Mouse (Mus musculus) heart, embryonic 14.5 days (tissue): ENCODE results near the gene Orc1. TPM values are rescaled to one million over a fixed set of nuclear protein-coding genes. Genes with fewer than 3 reads are reported as not detected.

Source experiments
- ATAC-seq: fragments of 200-750 bp; cut with Nextera tagmentation; 2 replicates; pipeline ENCODE4 v1.8.0; 2017; ENCODE audit warnings: low read depth, moderate TSS enrichment; ENCODE audit not compliant: insufficient number of reproducible peaks, insufficient read depth, low FRiP score
- H3K27ac ChIP-seq, 2 experiments: fragments of 200-500 bp in 1 of 2; fragments of 300-500 bp in 1 of 2; sonication (generic) in 1 of 2; replicated peaks in 1 of 2; 2 replicates each; pipeline ENCODE4 v1.5.1; 2012 to 2014; ENCODE audit warnings: low read depth in 2 of 2, low read length in 2 of 2, control low read depth in 1 of 2, mild to moderate bottlenecking in 1 of 2, mixed read lengths in 1 of 2; ENCODE audit not compliant: control insufficient read depth in 1 of 2, insufficient read depth in 1 of 2
- H3K27me3 ChIP-seq: fragments of 300-500 bp; sonication (generic); 2 replicates; pipeline ENCODE4 v1.6.1; 2014; ENCODE audit warnings: mild to moderate bottlenecking, low read length, control low read depth; ENCODE audit not compliant: control insufficient read depth, insufficient read depth
- H3K36me3 ChIP-seq: fragments of 300-500 bp; sonication (generic); 2 replicates; pipeline ENCODE4 v1.6.1; 2014; ENCODE audit warnings: mild to moderate bottlenecking, control low read depth, low read length, mixed read lengths; ENCODE audit not compliant: control insufficient read depth, insufficient read depth
- H3K4me1 ChIP-seq, 2 experiments: fragments of 200-500 bp in 1 of 2; fragments of 300-500 bp in 1 of 2; sonication (generic) in 1 of 2; 2 replicates each; pipeline ENCODE4 v1.6.1; 2012 to 2014; ENCODE audit warnings: low read length in 2 of 2, control low read depth in 1 of 2, mixed read lengths in 1 of 2; ENCODE audit not compliant: control insufficient read depth in 2 of 2, insufficient read depth in 2 of 2
- H3K4me2 ChIP-seq: fragments of 300-500 bp; sonication (generic); 2 replicates; pipeline ENCODE4 v1.6.1; 2014; ENCODE audit warnings: mild to moderate bottlenecking, low read length
- H3K4me3 ChIP-seq, 2 experiments: fragments of 200-500 bp in 1 of 2; fragments of 300-500 bp in 1 of 2; sonication (generic) in 1 of 2; 2 replicates each; pipeline ENCODE4 v1.5.1; 2012 to 2014; ENCODE audit warnings: low read length in 2 of 2, mild to moderate bottlenecking in 2 of 2, control low read depth in 1 of 2, low read depth in 1 of 2, moderate library complexity in 1 of 2; ENCODE audit not compliant: control insufficient read depth in 1 of 2, insufficient read depth in 1 of 2
- H3K9ac ChIP-seq: fragments of 300-500 bp; sonication (generic); 2 replicates; pipeline ENCODE4 v1.6.1; 2014; ENCODE audit warnings: mild to moderate bottlenecking, low read length
- H3K9me3 ChIP-seq: fragments of 300-500 bp; sonication (generic); 2 replicates; pipeline ENCODE4 v1.6.1; 2016; ENCODE audit warnings: low read length, control low read depth; ENCODE audit not compliant: control insufficient read depth
- WGBS: fragments of 180-500 bp; shearing (Covaris S2); extraction: QIAGEN DNeasy Blood & Tissue Kit; methylation state at CpG from one replicate; pipeline ENCODE4 v1.1.7; 2014; 5-methylcytosine and 5-hydroxymethylcytosine counted together
- polyA plus RNA-seq: library from polyadenylated mRNA; unstranded; fragments of >200 nt; fragmentation: Nextera tagmentation; extraction: Ambion mirVana; gene quantifications from 2 replicates; pipeline ENCODE4 v1.2.1, GENCODE M21; 2014

Gene Orc1
- polyA plus RNA-seq, 1 experiment from 2014 or later = 3.4 TPM

- Histone ChIP-seq H3K9me3 (no peaks in the 10 kb centered on the region), H3K27me3 (no peaks in the 10 kb centered on the region), H3K36me3 (peaks cover 73% of the 10 kb centered on the region), H3K9ac (no peak overlapping the region), H3K4me3 (no peak overlapping the region), H3K27ac (no peak overlapping the region), H3K4me2 (no peak overlapping the region), H3K4me1 (no peaks in the 10 kb centered on the region)
- no peak for ATAC-seq
Observed at GRCm38 (mm10) chr4:108635101-108635500, 55.9 kb downstream of the Orc1 start.

GRCm38 (mm10) chr4:108637721-108638120, 58.5 kb downstream of the Orc1 start:
- Histone ChIP-seq H3K4me1 (no peaks in the 10 kb centered on the region), H3K36me3 (peaks cover 66% of the 10 kb centered on the region)

DNA sequence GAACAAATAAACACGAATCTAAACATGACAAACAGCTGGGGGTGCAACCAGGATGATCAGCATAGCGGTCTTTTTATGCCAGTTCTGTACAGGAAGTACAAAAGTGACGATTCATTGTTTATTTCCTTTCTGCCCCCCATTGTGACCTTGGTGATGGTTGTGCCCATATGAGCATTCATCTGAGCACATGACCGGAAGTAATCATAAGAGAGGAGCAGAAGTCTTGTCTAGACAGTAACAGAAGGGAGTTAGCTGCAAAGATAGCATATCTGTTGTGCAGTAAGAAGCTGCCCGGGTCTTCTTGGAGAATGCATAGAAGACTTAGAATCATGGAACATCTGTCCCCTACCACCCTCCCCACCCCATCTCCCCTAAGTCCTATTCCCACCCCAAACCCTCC, 59.5 kb downstream of the Orc1 start:
- Histone ChIP-seq H3K9ac (no peak overlapping the region), H3K9me3 (no peaks in the 10 kb centered on the region), H3K4me3 (no peak overlapping the region), H3K27me3 (no peaks in the 10 kb centered on the region), H3K4me2 (no peak overlapping the region), H3K36me3 (peaks cover 63% of the 10 kb centered on the region), H3K27ac (no peak overlapping the region), H3K4me1 (no peaks in the 10 kb centered on the region)
- ATAC-seq = no peak
- WGBS = 73% methylated on average over 5 of the region's 5 CpGs

More at GRCm38 (mm10) chr4:108637721-108638120, 58.5 kb downstream of the Orc1 start:
- no peak for ATAC-seq
- Histone ChIP-seq H3K4me2 (no peak overlapping the region), H3K9ac (no peak overlapping the region), H3K27me3 (no peaks in the 10 kb centered on the region), H3K27ac (no peak overlapping the region), H3K4me3 (no peak overlapping the region), H3K9me3 (no peaks in the 10 kb centered on the region)
- 93% methylated on average over 3 of the region's 3 CpGs for WGBS

- Histone ChIP-seq H3K27ac (no peak overlapping the region), H3K36me3 (peaks cover 27% of the 10 kb centered on the region), H3K4me1 (no peaks in the 10 kb centered on the region), H3K9me3 (no peaks in the 10 kb centered on the region), H3K27me3 (no peaks in the 10 kb centered on the region), H3K4me2 (no peak overlapping the region), H3K9ac (no peak overlapping the region), H3K4me3 (no peak overlapping the region)
- ATAC-seq = no peak
- 62% methylated on average over 2 of the region's 2 CpGs for WGBS
Observed at GRCm38 (mm10) chr4:108664407-108664806, 85.2 kb downstream of the Orc1 start.

Other genes with a start within 250 kb of the Orc1 start
- gene Shisal2a, start 196.1 kb upstream of the Orc1 start, polyA plus RNA-seq = 1.1 and 2.0 TPM in 2 replicates
- gene Gpx7, start 172.5 kb upstream of the Orc1 start, polyA plus RNA-seq = 57.7 and 68.5 TPM in 2 replicates
- 40.1 and 53.1 TPM in 2 replicates for gene Tut4, start 120.0 kb upstream of the Orc1 start, polyA plus RNA-seq
- 52.7 and 59.8 TPM in 2 replicates for gene Prpf38a, start 87 bp upstream of the Orc1 start, polyA plus RNA-seq
- 13.2 and 14.5 TPM in 2 replicates for gene Cc2d1b, start 40.5 kb downstream of the Orc1 start, polyA plus RNA-seq
- gene 3110021N24Rik, start 140.2 kb downstream of the Orc1 start, polyA plus RNA-seq = 1.6 and 2.2 TPM in 2 replicates
- gene Zfyve9, start 201.4 kb downstream of the Orc1 start, polyA plus RNA-seq = 4.0 and 4.1 TPM in 2 replicates